Mouse (Mus musculus) testis, postnatal 10 days (tissue): ENCODE measurements around the gene Psrc1.

Experiments used
- DNase-seq: peaks from one replicate; pipeline ENCODE4 v3.0.0; 2021; ENCODE audit warnings: low spot score

Gene Psrc1

GRCm38 (mm10) chr3:108383485-108384354, at the start of gene Psrc1:
Gene Psrc1 (plus strand): TSS chr3:108383839.
- peak; percentile 95 for DNase-seq

- no peak for DNase-seq
These were observed 46.8 kb upstream of the Psrc1 start for GRCm38 (mm10) chr3:108336878-108337277.

GRCm38 (mm10) chr3:108341040-108341439, 42.6 kb upstream of the Psrc1 start:
- DNase-seq: no peak

GRCm38 (mm10) chr3:108342185-108342584, 41.5 kb upstream of the Psrc1 start:
- DNase-seq: no peak

GRCm38 (mm10) chr3:108345855-108346254, 37.8 kb upstream of the Psrc1 start:
- DNase-seq: no peak

GRCm38 (mm10) chr3:108348376-108348775, 35.3 kb upstream of the Psrc1 start:
- no peak for DNase-seq

- no peak for DNase-seq
These were observed 28.4 kb upstream of the Psrc1 start for GRCm38 (mm10) chr3:108355245-108355644.

GRCm38 (mm10) chr3:108357051-108357450, 26.6 kb upstream of the Psrc1 start:
- DNase-seq: no peak

GRCm38 (mm10) chr3:108358445-108358844, 25.2 kb upstream of the Psrc1 start:
- no peak for DNase-seq

GRCm38 (mm10) chr3:108360894-108361293, 22.7 kb upstream of the Psrc1 start:
- no peak for DNase-seq

- no peak for DNase-seq
These were observed 20.0 kb upstream of the Psrc1 start for GRCm38 (mm10) chr3:108363626-108364025.

GRCm38 (mm10) chr3:108364270-108364995, 19.2 kb upstream of the Psrc1 start, which contains the start of gene Mybphl:
Gene Mybphl (plus strand): TSS chr3:108364911.
- no peak for DNase-seq

- DNase-seq: no peak
These were observed 16.5 kb upstream of the Psrc1 start for GRCm38 (mm10) chr3:108367173-108367572.

GRCm38 (mm10) chr3:108367828-108368227, 15.8 kb upstream of the Psrc1 start:
- no peak for DNase-seq

GRCm38 (mm10) chr3:108368721-108369120, 14.9 kb upstream of the Psrc1 start:
- no peak for DNase-seq

- DNase-seq: peak; percentile 85
These were observed 11.4 kb upstream of the Psrc1 start for GRCm38 (mm10) chr3:108372274-108372673.

- DNase-seq: no peak
These were observed 10.9 kb upstream of the Psrc1 start for GRCm38 (mm10) chr3:108372691-108373090.

- DNase-seq: no peak
These were observed 4.6 kb upstream of the Psrc1 start for GRCm38 (mm10) chr3:108378875-108379663.

GRCm38 (mm10) chr3:108380695-108381094, 2.9 kb upstream of the Psrc1 start:
- DNase-seq: no peak

- no peak for DNase-seq
These were observed 1.4 kb upstream of the Psrc1 start for GRCm38 (mm10) chr3:108381945-108382875.

- DNase-seq: no peak
These were observed 786 bp downstream of the Psrc1 start for GRCm38 (mm10) chr3:108384425-108384824.
